Mouse (Mus musculus) heart, embryonic 16.5 days (tissue): Measurements from ENCODE around the gene H3f3b. TPM values are rescaled to one million over a fixed set of nuclear protein-coding genes. Genes with fewer than 3 reads are reported as not detected.

ENCODE experiments used
- ATAC-seq: fragments of 200-750 bp; cut with Nextera tagmentation; replicated peaks from 2 replicates; pipeline ENCODE4 v1.8.0; 2017; ENCODE audit warnings: moderate number of reproducible peaks; ENCODE audit not compliant: insufficient read depth, low FRiP score; ENCODE audit errors: extremely low read depth
- H3K27ac ChIP-seq: fragments of 300-500 bp; sonication (generic); 2 replicates; pipeline ENCODE4 v1.5.1; 2014; ENCODE audit warnings: mild to moderate bottlenecking, low read length, control low read depth, moderate library complexity
- H3K27me3 ChIP-seq: fragments of 300-500 bp; sonication (generic); 2 replicates; pipeline ENCODE4 v1.6.1; 2014; ENCODE audit warnings: low read length, mixed read lengths; ENCODE audit not compliant: control insufficient read depth, insufficient read depth
- H3K36me3 ChIP-seq: fragments of 300-500 bp; sonication (generic); 2 replicates; pipeline ENCODE4 v1.6.1; 2014; ENCODE audit not compliant: control insufficient read depth, insufficient read depth
- H3K4me1 ChIP-seq: fragments of 300-500 bp; sonication (generic); 2 replicates; pipeline ENCODE4 v1.6.1; 2014; ENCODE audit warnings: low read length, mixed read lengths; ENCODE audit not compliant: control insufficient read depth, insufficient read depth
- H3K4me2 ChIP-seq: fragments of 300-500 bp; sonication (generic); 2 replicates; pipeline ENCODE4 v1.6.1; 2014; ENCODE audit warnings: low read depth, mild to moderate bottlenecking, control low read depth, low read length
- H3K4me3 ChIP-seq: fragments of 300-500 bp; sonication (generic); 2 replicates; pipeline ENCODE4 v1.5.1; 2014; ENCODE audit warnings: mild to moderate bottlenecking, control low read depth, low read length
- H3K9ac ChIP-seq: fragments of 300-500 bp; sonication (generic); 2 replicates; pipeline ENCODE4 v1.6.1; 2014; ENCODE audit warnings: low read length, control low read depth
- H3K9me3 ChIP-seq: fragments of 300-500 bp; sonication (generic); replicated peaks from 2 replicates; pipeline ENCODE4 v1.6.1; 2016; ENCODE audit warnings: low read length; ENCODE audit not compliant: control insufficient read depth
- WGBS: fragments of 180-500 bp; shearing (Covaris S2); extraction: QIAGEN DNeasy Blood & Tissue Kit; methylation state at CpG from one replicate; pipeline ENCODE4 v1.1.7; 2014; 5-methylcytosine and 5-hydroxymethylcytosine counted together
- polyA plus RNA-seq: library from polyadenylated mRNA; unstranded; fragments of >200 nt; fragmentation: Nextera tagmentation; extraction: Ambion mirVana; gene quantifications from 2 replicates; pipeline ENCODE4 v1.2.1, GENCODE M21; 2015

H3f3b gene
- polyA plus RNA-seq, 1 experiment from 2014 or later = 709 TPM

DNA sequence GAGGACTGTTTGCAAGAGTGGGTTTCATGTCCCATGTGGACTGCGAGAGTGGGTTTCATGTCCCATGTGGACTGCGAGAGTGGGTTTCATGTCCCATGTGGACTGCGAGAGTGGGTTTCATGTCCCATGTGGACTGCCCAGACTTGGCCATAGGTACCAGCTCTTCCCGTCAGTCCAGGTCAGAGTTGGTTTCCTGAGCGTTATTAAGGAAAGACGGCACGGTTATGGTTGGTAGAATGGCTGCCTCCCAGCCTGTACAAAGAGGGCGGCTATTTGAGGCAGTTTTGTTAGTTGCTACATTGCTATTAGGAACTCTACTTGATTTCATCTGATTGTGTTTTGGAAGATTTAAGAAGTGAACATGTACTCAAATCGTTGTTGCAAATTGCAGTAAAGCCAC lies 10.1 kb upstream of the H3f3b start:
- no peaks in the 10 kb centered on the region for H3K27me3 ChIP-seq
- no peak overlapping the region for H3K9ac ChIP-seq
- 95% methylated on average over 9 of the region's 9 CpGs for WGBS
- no peak for ATAC-seq
- H3K4me3 ChIP-seq = no peak overlapping the region
- H3K27ac ChIP-seq = no peak overlapping the region
- peaks cover 14% of the 10 kb centered on the region for H3K36me3 ChIP-seq
- H3K4me2 ChIP-seq = no peak overlapping the region
- peaks cover 2% of the 10 kb centered on the region; the same call in 1 of the 2 replicates for H3K4me1 ChIP-seq
- H3K9me3 ChIP-seq = peaks cover 4% of the 10 kb centered on the region; the same call in 1 of the 2 replicates

DNA sequence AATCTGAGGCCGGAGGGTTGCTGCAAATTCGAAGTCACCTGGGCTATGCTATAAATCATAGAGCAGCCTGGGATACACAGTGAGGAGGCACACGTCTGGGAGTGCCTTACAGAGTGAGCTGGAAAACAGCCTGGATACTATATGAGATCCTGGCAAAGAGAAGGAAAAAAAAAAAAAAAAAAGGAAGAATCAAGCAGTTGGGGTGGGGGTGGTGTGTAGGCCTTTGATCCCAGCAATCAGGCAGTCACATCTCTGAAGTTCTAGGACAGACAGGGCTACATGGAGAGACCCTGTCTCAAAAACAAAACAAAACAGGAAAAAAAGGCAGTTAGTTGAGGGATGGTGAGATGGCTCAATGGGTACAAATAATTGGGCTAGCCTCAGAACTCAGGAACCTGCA lies 8.9 kb upstream of the H3f3b start:
- Histone ChIP-seq H3K4me2 (no peak overlapping the region), H3K36me3 (peaks cover 8% of the 10 kb centered on the region), H3K9me3 (peaks cover under 1% of the 10 kb centered on the region; the same call in 1 of the 2 replicates), H3K4me1 (peaks cover 10% of the 10 kb centered on the region), H3K9ac (no peak overlapping the region), H3K27ac (no peak overlapping the region), H3K4me3 (no peak overlapping the region), H3K27me3 (no peaks in the 10 kb centered on the region)
- 87% methylated on average over 3 of the region's 3 CpGs for WGBS
- ATAC-seq = no peak

DNA sequence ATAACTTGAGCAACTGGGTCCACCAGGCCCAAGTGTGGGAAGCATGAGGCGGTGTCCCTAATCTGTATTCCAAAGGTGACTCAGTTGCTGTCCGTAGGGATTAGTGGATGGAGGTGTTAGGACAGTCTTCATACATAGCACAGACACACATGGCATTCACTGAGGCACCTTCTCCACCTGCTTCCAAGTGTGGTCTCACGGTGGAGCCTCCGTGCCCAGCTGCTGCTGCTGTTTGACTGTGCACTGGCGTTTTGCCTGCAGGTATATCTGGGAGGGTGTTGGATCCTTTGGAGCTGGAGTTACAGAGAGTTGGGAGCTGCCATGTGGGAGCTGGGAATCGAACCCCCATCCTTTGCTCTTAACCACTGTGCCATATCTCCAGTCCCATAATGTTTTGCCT lies 6.8 kb upstream of the H3f3b start:
- H3K4me2 ChIP-seq = no peak overlapping the region
- no peaks in the 10 kb centered on the region for H3K27me3 ChIP-seq
- H3K36me3 ChIP-seq = peaks cover 2% of the 10 kb centered on the region; the same call in 1 of the 2 replicates
- H3K4me3 ChIP-seq = no peak overlapping the region
- peaks cover 15% of the 10 kb centered on the region for H3K4me1 ChIP-seq
- H3K9me3 ChIP-seq = no peaks in the 10 kb centered on the region
- WGBS = 92% methylated on average over 6 of the region's 6 CpGs
- no peak overlapping the region for H3K27ac ChIP-seq
- H3K9ac ChIP-seq = no peak overlapping the region
- ATAC-seq = no peak

DNA sequence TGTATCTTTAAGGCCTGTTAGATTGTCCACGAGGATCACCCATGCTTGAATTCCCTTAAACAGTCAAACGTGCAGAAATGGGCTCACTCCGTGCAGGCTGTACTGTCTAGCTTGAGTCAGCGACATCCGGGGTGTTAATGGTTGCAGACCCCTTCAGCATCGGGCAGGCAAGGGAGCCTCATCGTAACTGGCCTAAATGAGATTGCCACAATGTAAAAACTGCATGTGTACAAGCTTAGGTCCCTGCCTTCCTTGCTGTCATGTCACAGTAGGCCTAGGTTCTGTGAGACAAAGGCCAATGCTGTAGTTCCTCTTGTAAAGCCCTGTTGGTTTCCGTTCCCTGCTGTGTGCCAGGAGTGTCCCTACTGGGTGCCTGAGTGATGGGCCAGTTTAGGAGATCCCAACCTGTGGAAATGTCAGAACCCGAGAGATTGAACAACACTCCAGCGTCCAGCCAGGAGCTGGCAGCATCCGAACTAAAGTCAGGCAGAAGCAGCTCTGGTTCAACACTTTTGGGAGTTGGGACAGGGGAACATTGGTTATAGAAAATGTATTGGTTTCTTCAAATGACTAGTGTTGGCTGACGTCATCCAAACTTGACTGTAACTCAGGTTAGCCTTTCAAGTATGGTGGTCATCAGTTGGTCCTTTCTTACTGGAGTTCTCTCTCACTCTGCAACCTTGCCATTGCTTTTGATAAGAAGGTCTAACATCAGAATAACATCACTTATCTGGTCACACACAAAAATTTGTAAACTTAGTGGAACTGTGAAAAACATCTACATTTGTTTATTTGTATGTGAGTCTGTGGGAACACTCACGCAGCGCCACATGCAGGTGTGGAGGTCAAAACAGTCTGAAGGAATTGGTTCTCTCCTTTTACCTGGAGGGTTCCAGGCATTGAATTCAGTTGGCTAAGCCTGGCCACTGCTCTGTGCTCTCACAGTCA lies 3.4 kb upstream of the H3f3b start:
- no peaks in the 10 kb centered on the region; the same call in 1 of the 2 replicates for H3K36me3 ChIP-seq
- peak overlapping the region; percentile 97 for H3K9ac ChIP-seq
- WGBS = 24% methylated on average over 14 of the region's 14 CpGs
- H3K27me3 ChIP-seq = no peaks in the 10 kb centered on the region
- H3K4me3 ChIP-seq = peak overlapping the region; percentile 83
- H3K27ac ChIP-seq = peak overlapping the region; percentile 100
- ATAC-seq = 0 out of 2 replicates have a peak, but pooled peaks have one; percentile 1
- H3K4me1 ChIP-seq = peaks cover 15% of the 10 kb centered on the region
- no peaks in the 10 kb centered on the region for H3K9me3 ChIP-seq
- peak overlapping the region; percentile 85 for H3K4me2 ChIP-seq

DNA sequence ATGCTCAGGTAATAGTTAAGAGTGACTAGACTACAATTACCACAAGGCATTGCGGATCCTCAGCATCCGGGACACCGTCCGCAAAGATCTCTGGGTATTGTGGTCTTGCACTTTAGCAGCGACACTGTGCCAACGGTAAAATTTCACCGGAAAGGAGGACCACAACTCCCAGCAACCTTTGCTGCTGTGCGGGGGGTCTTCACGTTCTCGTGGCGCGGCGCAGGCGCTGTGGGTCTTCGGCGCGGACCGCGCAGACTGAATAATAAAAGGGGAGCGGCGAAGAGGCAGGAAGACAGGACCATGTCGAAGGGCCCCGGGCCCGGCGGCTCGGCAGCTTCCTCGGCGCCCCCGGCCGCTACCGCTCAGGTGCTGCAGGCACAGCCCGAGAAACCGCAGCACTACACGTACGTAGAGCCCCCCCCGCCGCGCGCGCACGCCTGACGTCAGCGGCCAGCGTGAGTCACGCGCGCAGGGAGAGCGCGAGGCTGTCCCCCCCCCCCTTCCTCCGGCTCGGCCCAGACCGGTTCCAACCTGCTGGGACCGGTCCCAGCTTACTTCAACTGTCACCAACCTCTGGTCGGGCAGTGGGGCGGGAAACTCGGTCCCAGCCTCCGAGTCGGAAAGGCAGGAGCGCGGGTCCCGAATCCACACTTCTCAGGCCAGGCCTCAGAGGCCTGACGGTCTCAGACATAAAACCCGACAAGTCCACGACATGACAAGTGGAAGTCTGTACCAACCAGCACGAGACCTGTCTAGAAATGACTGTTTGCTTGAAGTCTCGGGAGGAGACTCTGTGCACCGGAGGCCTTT lies 2.5 kb upstream of the H3f3b start, which contains the start of gene Unk:
Gene Unk (plus strand): TSS at position 235 of the 810 bp plus-strand sequence.
- Histone ChIP-seq H3K4me3 (peak within 1 kb of the TSS; percentile 83), H3K36me3 (no peaks in the 10 kb centered on the region; the same call in 1 of the 2 replicates), H3K9ac (peak within 1 kb of the TSS; percentile 97), H3K27ac (peak within 1 kb of the TSS; percentile 100), H3K27me3 (no peaks in the 10 kb centered on the region), H3K4me2 (peak within 1 kb of the TSS; percentile 85), H3K4me1 (peaks cover 15% of the 10 kb centered on the region), H3K9me3 (no peaks in the 10 kb centered on the region)
- ATAC-seq = peak; percentile 93
- under 1% methylated on average over 50 of the region's 67 CpGs for WGBS

DNA sequence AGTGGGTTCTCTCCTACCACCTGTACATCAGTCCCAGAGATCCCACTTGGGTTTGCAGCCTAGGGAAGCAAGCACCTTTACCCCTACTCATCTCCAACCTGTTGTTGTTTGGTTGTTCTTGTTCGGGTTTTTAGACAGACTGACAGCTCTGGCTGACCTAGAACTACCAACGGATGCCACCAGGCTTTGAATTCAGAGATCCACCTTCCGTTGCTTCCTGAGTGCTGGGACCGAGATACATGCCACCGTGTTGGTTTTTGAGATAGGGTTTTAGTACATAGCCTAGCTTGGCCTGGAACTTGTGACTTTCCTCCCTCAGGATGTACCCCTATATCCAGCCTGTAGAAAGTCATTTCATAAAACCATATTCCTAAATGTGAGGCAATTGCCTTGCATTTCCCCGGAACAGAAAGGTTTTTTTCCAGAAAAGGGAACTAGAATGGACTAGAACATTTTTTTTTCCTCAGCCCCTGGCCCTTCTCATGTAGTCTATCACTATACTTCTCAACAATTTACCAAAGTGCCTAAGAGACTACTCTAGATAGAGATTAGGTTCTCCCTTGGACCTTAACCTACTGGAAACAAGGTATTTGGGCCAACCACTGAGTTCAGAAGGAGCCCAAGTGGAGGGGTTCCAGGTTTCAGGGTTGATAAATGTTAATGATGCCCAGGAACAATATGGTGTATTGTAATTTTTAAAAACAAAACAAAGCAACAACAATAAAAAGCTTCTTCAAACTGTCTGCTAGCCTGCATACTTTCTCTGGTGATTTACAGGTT lies 1.5 kb upstream of the H3f3b start:
- Histone ChIP-seq H3K4me2 (peak overlapping the region; percentile 85), H3K4me1 (peaks cover 15% of the 10 kb centered on the region), H3K9me3 (no peaks in the 10 kb centered on the region), H3K36me3 (no peaks in the 10 kb centered on the region), H3K4me3 (peak overlapping the region; percentile 83), H3K9ac (peak overlapping the region; percentile 74), H3K27me3 (no peaks in the 10 kb centered on the region), H3K27ac (peak overlapping the region; percentile 59)
- WGBS = 75% methylated on average over 6 of the region's 6 CpGs
- no peak for ATAC-seq

DNA sequence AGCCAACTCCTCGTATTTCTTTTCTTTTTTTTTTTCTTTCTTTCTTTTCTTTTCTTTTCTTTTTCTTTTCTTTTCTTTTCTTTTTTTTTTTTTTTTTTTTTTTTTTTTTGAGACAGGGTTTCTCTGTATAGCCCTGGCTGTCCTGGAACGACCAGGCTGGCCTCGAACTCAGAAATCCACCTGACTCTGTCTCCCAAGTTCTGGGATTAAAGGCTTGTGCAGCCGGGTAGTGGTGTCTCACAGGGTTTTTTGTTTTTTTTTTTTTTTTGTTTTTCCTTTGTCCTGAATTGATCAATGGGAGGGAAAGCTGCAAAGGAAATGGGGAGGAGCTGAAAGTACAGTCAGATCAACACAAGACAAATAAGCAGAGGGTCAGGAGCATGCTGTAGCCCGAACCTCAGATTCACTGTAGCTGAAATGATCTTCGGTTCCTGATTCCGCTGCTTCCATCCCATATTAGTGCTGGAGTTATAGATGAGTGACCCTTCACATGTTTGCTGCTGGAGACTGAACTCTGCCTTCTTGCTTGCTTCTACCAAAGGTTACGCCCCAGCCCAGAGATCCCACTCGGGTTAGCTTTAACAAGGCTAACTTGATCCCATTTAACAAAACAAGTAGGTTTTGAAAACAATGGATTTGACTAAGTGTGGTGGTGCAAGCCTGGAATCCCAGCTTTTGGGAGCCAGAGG lies 559 bp upstream of the H3f3b start:
- WGBS = 77% methylated on average over 9 of the region's 9 CpGs

More for the DNA sequence above, 559 bp upstream of the H3f3b start:
- Histone ChIP-seq H3K36me3 (no peaks in the 10 kb centered on the region), H3K4me1 (peaks cover 15% of the 10 kb centered on the region), H3K4me2 (no peak overlapping the region), H3K9ac (no peak overlapping the region), H3K4me3 (no peak overlapping the region), H3K27me3 (no peaks in the 10 kb centered on the region), H3K27ac (no peak overlapping the region), H3K9me3 (no peaks in the 10 kb centered on the region)
- no peak for ATAC-seq
